Mouse (Mus musculus) limb, embryonic 13.5 days (tissue): ENCODE data around the gene Kcnt1. TPM values are rescaled to one million over a fixed set of nuclear protein-coding genes. Genes with fewer than 3 reads are reported as not detected.

Experiments used
- ATAC-seq: fragments of 200-750 bp; cut with Nextera tagmentation; 2 replicates; pipeline ENCODE4 v1.8.0; 2017; ENCODE audit warnings: low read depth, moderate number of reproducible peaks, moderate TSS enrichment; ENCODE audit not compliant: low FRiP score
- H3K27ac ChIP-seq: fragments of 300-500 bp; sonication (generic); 2 replicates; pipeline ENCODE4 v1.5.1; 2015; ENCODE audit warnings: inconsistent platforms, mild to moderate bottlenecking, moderate library complexity
- H3K27me3 ChIP-seq: fragments of 300-500 bp; sonication (generic); 2 replicates; pipeline ENCODE4 v1.6.1; 2015; ENCODE audit warnings: mild to moderate bottlenecking, inconsistent platforms
- H3K36me3 ChIP-seq: fragments of 300-500 bp; sonication (generic); 2 replicates; pipeline ENCODE4 v1.6.1; 2015; ENCODE audit warnings: inconsistent platforms, mild to moderate bottlenecking, moderate library complexity
- H3K4me1 ChIP-seq: fragments of 300-500 bp; sonication (generic); 2 replicates; pipeline ENCODE4 v1.6.1; 2015; ENCODE audit warnings: inconsistent platforms
- H3K4me2 ChIP-seq: fragments of 300-500 bp; sonication (generic); replicated peaks from 2 replicates; pipeline ENCODE4 v1.6.1; 2015; ENCODE audit warnings: inconsistent platforms, mild to moderate bottlenecking, moderate library complexity
- H3K4me3 ChIP-seq: fragments of 300-500 bp; sonication (generic); 2 replicates; pipeline ENCODE4 v1.5.1; 2015; ENCODE audit warnings: moderate library complexity, mild to moderate bottlenecking, inconsistent platforms
- H3K9ac ChIP-seq: fragments of 300-500 bp; sonication (generic); 2 replicates; pipeline ENCODE4 v1.6.1; 2015; ENCODE audit warnings: mild to moderate bottlenecking, inconsistent platforms
- H3K9me3 ChIP-seq: fragments of 300-500 bp; sonication (generic); 2 replicates; pipeline ENCODE4 v1.6.1; 2016; ENCODE audit warnings: inconsistent platforms
- WGBS: fragments of 180-500 bp; shearing (Covaris S2); methylation state at CpG from one replicate; pipeline ENCODE4 v1.1.7; 2015; 5-methylcytosine and 5-hydroxymethylcytosine counted together
- polyA plus RNA-seq: library from polyadenylated mRNA; unstranded; fragments of >200 nt; fragmentation: Nextera tagmentation; extraction: Ambion mirVana; gene quantifications from 2 replicates; pipeline ENCODE4 v1.2.1, GENCODE M21; 2015

Gene Kcnt1
- polyA plus RNA-seq, 1 experiment from 2014 or later = 0.61 TPM

GRCm38 (mm10) chr2:25850330-25850729 lies 13.2 kb upstream of the Kcnt1 start:
- Histone ChIP-seq H3K4me2 (no peak overlapping the region), H3K27ac (no peak overlapping the region), H3K36me3 (no peaks in the 10 kb centered on the region), H3K4me1 (peaks cover 20% of the 10 kb centered on the region), H3K4me3 (no peak overlapping the region), H3K9me3 (0 out of 2 replicates have a peak, but pooled peaks cover 5% of the 10 kb centered on the region), H3K9ac (no peak overlapping the region), H3K27me3 (0 out of 2 replicates have a peak, but pooled peaks cover 3% of the 10 kb centered on the region)
- 16% methylated on average over 4 of the region's 4 CpGs for WGBS
- no peak for ATAC-seq

DNA sequence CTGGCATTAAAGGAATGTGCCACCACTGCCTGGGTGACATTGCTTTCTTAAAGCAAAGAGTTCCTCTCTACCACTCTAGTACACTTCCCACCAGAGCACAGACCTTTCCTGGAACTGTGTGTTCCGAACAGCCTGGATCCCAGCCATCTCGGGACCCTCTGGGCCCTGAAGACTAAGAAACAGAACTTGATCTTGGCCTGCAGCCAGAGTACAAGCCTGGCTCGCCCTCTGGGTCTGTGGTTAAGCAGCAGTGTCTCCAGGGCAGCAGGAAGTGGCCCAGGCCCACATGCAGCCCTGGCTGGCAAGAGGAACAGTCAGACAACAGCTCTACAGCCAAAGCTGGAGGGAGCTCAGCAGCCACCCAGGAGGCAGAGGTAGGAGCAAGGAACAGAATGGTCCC lies 10.9 kb upstream of the Kcnt1 start:
- H3K4me1 ChIP-seq = peaks cover 5% of the 10 kb centered on the region
- 0 out of 2 replicates have a peak, but pooled peaks cover 3% of the 10 kb centered on the region for H3K27me3 ChIP-seq
- ATAC-seq = no peak
- no peak overlapping the region for H3K9ac ChIP-seq
- H3K27ac ChIP-seq = no peak overlapping the region
- no peaks in the 10 kb centered on the region for H3K36me3 ChIP-seq
- H3K4me3 ChIP-seq = no peak overlapping the region
- 32% methylated on average over 3 of the region's 3 CpGs for WGBS
- peaks cover 9% of the 10 kb centered on the region; the same call in 1 of the 2 replicates for H3K9me3 ChIP-seq
- no peak overlapping the region for H3K4me2 ChIP-seq

DNA sequence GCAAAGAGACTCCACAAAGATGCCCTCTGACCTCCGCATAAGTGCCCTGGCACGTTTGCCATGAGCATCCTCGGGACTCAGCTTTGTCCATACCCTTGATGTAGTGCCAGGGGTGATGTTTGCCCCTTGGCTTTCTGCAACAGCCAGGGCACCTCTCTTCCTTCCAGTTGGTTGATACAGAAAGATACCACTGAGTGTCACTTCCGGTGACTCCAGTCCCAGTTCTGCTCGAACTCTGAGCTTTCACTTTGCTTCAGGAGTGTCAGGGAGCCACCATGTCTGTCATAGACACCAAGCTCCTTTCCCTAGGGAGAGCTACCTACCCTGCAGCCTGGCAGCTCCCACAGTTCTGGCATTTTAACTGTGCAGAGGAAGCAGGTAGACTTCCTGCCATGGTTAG lies 9.5 kb upstream of the Kcnt1 start:
- H3K4me3 ChIP-seq = no peak overlapping the region
- peaks cover 5% of the 10 kb centered on the region for H3K4me1 ChIP-seq
- peaks cover 9% of the 10 kb centered on the region; the same call in 1 of the 2 replicates for H3K9me3 ChIP-seq
- WGBS = 83% methylated on average over 5 of the region's 5 CpGs
- no peak overlapping the region for H3K4me2 ChIP-seq
- no peaks in the 10 kb centered on the region for H3K27me3 ChIP-seq
- H3K9ac ChIP-seq = no peak overlapping the region
- H3K36me3 ChIP-seq = no peaks in the 10 kb centered on the region
- H3K27ac ChIP-seq = no peak overlapping the region
- no peak for ATAC-seq

DNA sequence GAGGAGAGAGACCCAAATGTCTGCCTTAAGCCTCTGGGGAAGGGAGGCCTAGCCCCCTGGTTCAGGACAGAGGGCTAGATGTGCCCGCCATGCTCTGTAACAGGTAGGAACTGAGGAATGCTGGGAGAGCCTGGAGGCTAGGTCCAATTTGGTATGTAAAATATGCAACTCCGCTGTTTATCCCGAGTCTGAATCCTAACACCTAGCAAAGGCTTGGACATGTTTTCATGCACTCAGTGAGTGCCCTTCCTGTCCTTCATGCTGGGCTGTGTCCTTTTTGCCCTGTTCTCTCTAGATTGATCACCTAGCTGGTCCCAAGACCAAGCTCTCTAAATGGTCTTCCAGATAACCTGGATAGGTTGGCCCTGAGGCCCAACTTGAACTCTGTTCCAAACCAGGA lies 3.6 kb upstream of the Kcnt1 start:
- H3K4me2 ChIP-seq = no peak overlapping the region
- no peak overlapping the region for H3K27ac ChIP-seq
- 65% methylated on average over 3 of the region's 3 CpGs for WGBS
- H3K9me3 ChIP-seq = peaks cover 4% of the 10 kb centered on the region; the same call in 1 of the 2 replicates
- H3K36me3 ChIP-seq = no peaks in the 10 kb centered on the region
- H3K4me3 ChIP-seq = no peak overlapping the region
- no peak for ATAC-seq
- peaks cover 29% of the 10 kb centered on the region for H3K27me3 ChIP-seq
- H3K4me1 ChIP-seq = peaks cover 18% of the 10 kb centered on the region
- no peak overlapping the region for H3K9ac ChIP-seq

DNA sequence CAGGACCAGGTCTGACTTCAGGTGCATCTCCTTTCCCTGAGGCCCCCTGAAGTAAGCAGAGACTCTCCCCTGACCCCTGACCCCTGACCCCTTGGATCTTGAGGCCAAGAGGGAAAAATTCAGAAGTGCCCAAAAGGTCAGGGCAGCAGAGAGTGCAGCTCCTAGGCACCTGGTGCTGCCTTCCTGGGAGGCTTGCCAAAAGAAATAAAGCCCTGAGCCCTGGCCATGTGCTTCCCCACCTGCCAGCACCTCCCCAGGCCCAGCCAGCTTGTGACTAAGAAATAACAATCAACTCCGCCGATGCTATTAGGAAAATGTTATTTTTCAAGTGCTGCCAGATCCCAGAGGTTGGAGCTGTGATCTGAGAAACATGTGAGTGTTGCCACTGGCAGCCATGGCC lies 1.5 kb upstream of the Kcnt1 start:
- no peak for ATAC-seq
- Histone ChIP-seq H3K27ac (no peak overlapping the region), H3K9me3 (peaks cover 4% of the 10 kb centered on the region; the same call in 1 of the 2 replicates), H3K4me3 (no peak overlapping the region), H3K4me1 (peaks cover 18% of the 10 kb centered on the region), H3K4me2 (no peak overlapping the region), H3K9ac (no peak overlapping the region), H3K36me3 (no peaks in the 10 kb centered on the region), H3K27me3 (peaks cover 49% of the 10 kb centered on the region)
- WGBS = 63% methylated on average over 2 of the region's 2 CpGs

- no peak overlapping the region for H3K4me3 ChIP-seq
- no peak overlapping the region for H3K27ac ChIP-seq
- H3K9ac ChIP-seq = no peak overlapping the region
- H3K36me3 ChIP-seq = no peaks in the 10 kb centered on the region
- ATAC-seq = no peak
- WGBS = 69% methylated on average over 5 of the region's 5 CpGs
- H3K4me1 ChIP-seq = peaks cover 18% of the 10 kb centered on the region
- H3K27me3 ChIP-seq = peaks cover 54% of the 10 kb centered on the region
- H3K4me2 ChIP-seq = peak overlapping the region; percentile 80
- H3K9me3 ChIP-seq = no peaks in the 10 kb centered on the region
Observed at GRCm38 (mm10) chr2:25862696-25863270, 751 bp upstream of the Kcnt1 start.

- H3K9ac ChIP-seq = no peak overlapping the region
- no peaks in the 10 kb centered on the region for H3K36me3 ChIP-seq
- ATAC-seq = no peak
- H3K4me3 ChIP-seq = peak overlapping the region; percentile 43
- WGBS = 6% methylated on average over 18 of the region's 18 CpGs
- peak overlapping the region; percentile 80 for H3K4me2 ChIP-seq
- peaks cover 18% of the 10 kb centered on the region for H3K4me1 ChIP-seq
- H3K27me3 ChIP-seq = peaks cover 63% of the 10 kb centered on the region
- H3K9me3 ChIP-seq = no peaks in the 10 kb centered on the region
- H3K27ac ChIP-seq = no peak overlapping the region
Observed at GRCm38 (mm10) chr2:25864230-25864629, 696 bp downstream of the Kcnt1 start.

DNA sequence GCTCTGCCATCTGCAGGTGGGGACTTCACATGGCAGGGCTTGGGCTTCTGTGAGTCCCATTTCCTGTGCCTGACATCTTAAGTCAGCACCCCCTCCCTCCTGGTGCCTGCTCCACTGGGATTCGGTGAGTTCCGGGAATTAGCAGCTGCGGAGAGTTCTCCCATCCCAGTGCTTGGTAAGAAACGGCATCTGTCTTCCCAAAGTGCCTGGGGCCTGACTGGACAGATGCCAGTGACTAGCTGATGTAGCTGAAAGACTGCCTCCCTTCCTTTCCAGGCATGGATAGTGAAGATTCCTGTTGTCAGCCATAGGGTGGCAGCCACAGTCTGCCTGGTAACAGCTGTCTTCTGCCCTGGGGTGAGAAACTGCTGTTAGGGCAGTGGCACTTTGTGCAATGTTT lies 1.9 kb downstream of the Kcnt1 start:
- Histone ChIP-seq H3K27ac (no peak overlapping the region), H3K4me1 (peaks cover 18% of the 10 kb centered on the region), H3K36me3 (no peaks in the 10 kb centered on the region), H3K9me3 (no peaks in the 10 kb centered on the region), H3K4me3 (no peak overlapping the region), H3K4me2 (no peak overlapping the region), H3K9ac (no peak overlapping the region), H3K27me3 (peaks cover 63% of the 10 kb centered on the region)
- 14% methylated on average over 4 of the region's 4 CpGs for WGBS
- ATAC-seq = no peak

- peaks cover 63% of the 10 kb centered on the region for H3K27me3 ChIP-seq
- WGBS = 53% methylated on average over 5 of the region's 5 CpGs
- H3K9ac ChIP-seq = no peak overlapping the region
Observed at GRCm38 (mm10) chr2:25866656-25867055, 3.1 kb downstream of the Kcnt1 start.

GRCm38 (mm10) chr2:25877250-25877735 lies 13.8 kb downstream of the Kcnt1 start:
- H3K36me3 ChIP-seq = no peaks in the 10 kb centered on the region
- ATAC-seq = no peak
- H3K9me3 ChIP-seq = 0 out of 2 replicates have a peak, but pooled peaks cover 4% of the 10 kb centered on the region
- H3K4me2 ChIP-seq = peak overlapping the region; percentile 71
- no peak overlapping the region for H3K27ac ChIP-seq
- H3K27me3 ChIP-seq = peaks cover 63% of the 10 kb centered on the region
- peaks cover 7% of the 10 kb centered on the region for H3K4me1 ChIP-seq
- peak overlapping the region; percentile 45 for H3K4me3 ChIP-seq
- H3K9ac ChIP-seq = peak overlapping the region; percentile 58; the same call in 1 of the 2 replicates
- WGBS = 35% methylated on average over 7 of the region's 7 CpGs

More at GRCm38 (mm10) chr2:25866656-25867055, 3.1 kb downstream of the Kcnt1 start:
- Histone ChIP-seq H3K36me3 (no peaks in the 10 kb centered on the region), H3K4me3 (no peak overlapping the region), H3K27ac (no peak overlapping the region), H3K9me3 (no peaks in the 10 kb centered on the region), H3K4me2 (no peak overlapping the region), H3K4me1 (peaks cover 18% of the 10 kb centered on the region)
- no peak for ATAC-seq

- Histone ChIP-seq H3K4me3 (peak overlapping the region; percentile 45), H3K4me2 (peak overlapping the region; percentile 71), H3K27me3 (peaks cover 63% of the 10 kb centered on the region), H3K4me1 (peaks cover 7% of the 10 kb centered on the region), H3K9me3 (0 out of 2 replicates have a peak, but pooled peaks cover 4% of the 10 kb centered on the region), H3K36me3 (no peaks in the 10 kb centered on the region), H3K9ac (peak overlapping the region; percentile 58), H3K27ac (no peak overlapping the region)
- 2% methylated on average over 42 of the region's 49 CpGs for WGBS
- ATAC-seq = no peak
Observed at GRCm38 (mm10) chr2:25877736-25878268, 14.3 kb downstream of the Kcnt1 start.

- Histone ChIP-seq H3K36me3 (no peaks in the 10 kb centered on the region), H3K4me3 (no peak overlapping the region), H3K4me2 (peak overlapping the region; percentile 71; the same call in 1 of the 2 replicates), H3K4me1 (peaks cover 7% of the 10 kb centered on the region), H3K9ac (no peak overlapping the region), H3K27me3 (peaks cover 63% of the 10 kb centered on the region), H3K9me3 (0 out of 2 replicates have a peak, but pooled peaks cover 4% of the 10 kb centered on the region), H3K27ac (no peak overlapping the region)
- 71% methylated on average over 2 of the region's 2 CpGs for WGBS
- ATAC-seq = no peak
Observed at GRCm38 (mm10) chr2:25878516-25878915, 15.0 kb downstream of the Kcnt1 start.
